Mouse (Mus musculus): Measurements from ENCODE around the gene Tmem132d. TPM values are rescaled to one million over a fixed set of nuclear protein-coding genes. Genes with fewer than 3 reads are reported as not detected.
"Not testable (repeated sequence)": the region's sequence is repeated elsewhere in the genome, so short reads cannot be mapped to it uniquely, and the experiment has no call there.

The Tmem132d gene
- total RNA-seq, 2 experiments from 2014 or later = 16.8 to 17.9 TPM

DNA sequence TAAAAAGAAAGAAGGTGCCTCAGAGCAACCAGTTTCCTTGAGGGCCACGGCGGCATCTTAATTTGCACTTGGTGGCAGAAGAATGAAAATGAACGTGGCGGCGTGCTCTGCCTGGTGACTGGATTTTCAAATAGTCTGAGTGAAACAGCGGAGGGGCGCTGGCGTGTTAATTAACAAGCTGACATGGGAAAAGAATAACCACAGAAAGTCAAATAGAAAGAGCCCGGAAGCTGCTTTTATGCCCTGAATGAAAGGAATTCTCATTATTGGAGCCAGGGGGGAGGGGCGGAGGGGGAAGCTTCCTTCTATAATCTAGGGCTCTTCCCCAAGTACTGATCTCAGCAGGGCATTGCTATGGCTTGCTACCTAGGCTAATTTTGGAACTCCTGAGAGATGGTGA is 456.2 kb downstream of the Tmem132d start:
- H3K27ac ChIP-seq = no peak overlapping the region
- TF ChIP-seq CTCF (conservative IDR thresholded peaks at IDR 0.05) = peak; percentile 26; the same call in 1 of the 2 replicates
- no peak for DNase-seq (ENCODE audit: low spot score in 2 of 2)
- H3K4me3 ChIP-seq = no peak overlapping the region

DNA sequence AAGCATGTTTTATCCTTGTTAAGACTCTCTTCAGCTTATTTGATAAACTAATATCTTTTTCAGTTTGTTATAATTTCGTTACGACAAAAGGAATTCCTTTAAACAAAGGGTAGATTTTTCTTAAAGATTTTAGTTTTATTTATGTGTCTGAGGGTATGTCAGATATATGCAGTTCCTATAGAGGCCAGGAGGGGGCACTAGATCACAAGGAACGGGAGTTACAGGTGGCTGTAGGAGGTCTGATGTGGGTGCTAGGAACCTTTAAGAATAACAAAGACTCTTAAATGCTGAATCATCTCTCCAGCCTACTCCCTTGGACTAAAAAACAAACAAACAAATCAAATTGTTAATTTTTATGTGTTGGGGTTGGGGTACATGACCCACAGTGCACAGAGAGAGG is 467.2 kb downstream of the Tmem132d start:
- TF ChIP-seq CTCF (conservative IDR thresholded peaks at IDR 0.05) = peak; percentile 57
- no peak for DNase-seq (ENCODE audit: low spot score in 2 of 2)
- no peak overlapping the region for H3K4me3 ChIP-seq
- no peak overlapping the region for H3K27ac ChIP-seq

GRCm38 (mm10) chr5:127962656-127963055 is 470.2 kb downstream of the Tmem132d start:
- Histone ChIP-seq H3K4me3 (no peak overlapping the region), H3K27ac (no peak overlapping the region)
- no peak for TF ChIP-seq CTCF (conservative IDR thresholded peaks at IDR 0.05)
- peak in 1 of 2 experiments; percentile 60 for DNase-seq (ENCODE audit: low spot score in 2 of 2)

GRCm38 (mm10) chr5:127956511-127957097 is 476.3 kb downstream of the Tmem132d start:
- H3K27ac ChIP-seq = peak overlapping the region; percentile 76
- no peak for TF ChIP-seq CTCF (conservative IDR thresholded peaks at IDR 0.05)
- peak; percentile 66 to 79 for DNase-seq (ENCODE audit: low spot score in 2 of 2)
- no peak overlapping the region for H3K4me3 ChIP-seq

GRCm38 (mm10) chr5:127954231-127954790 is 478.6 kb downstream of the Tmem132d start:
- no peak for TF ChIP-seq CTCF (conservative IDR thresholded peaks at IDR 0.05)
- H3K27ac ChIP-seq = no peak overlapping the region
- H3K4me3 ChIP-seq = no peak overlapping the region
- no peak for DNase-seq (ENCODE audit: low spot score in 2 of 2)

- DNase-seq (ENCODE audit: low spot score in 2 of 2) = no peak
- no peak overlapping the region for H3K27ac ChIP-seq
Measured at GRCm38 (mm10) chr5:127952800-127953199, 480.1 kb downstream of the Tmem132d start.

GRCm38 (mm10) chr5:127950574-127950973 is 482.3 kb downstream of the Tmem132d start:
- TF ChIP-seq CTCF (conservative IDR thresholded peaks at IDR 0.05) = no peak
- no peak overlapping the region for H3K4me3 ChIP-seq
- no peak overlapping the region for H3K27ac ChIP-seq
- DNase-seq (ENCODE audit: low spot score in 2 of 2) = no peak

More at GRCm38 (mm10) chr5:127952800-127953199, 480.1 kb downstream of the Tmem132d start:
- H3K4me3 ChIP-seq = no peak overlapping the region
- no peak for TF ChIP-seq CTCF (conservative IDR thresholded peaks at IDR 0.05)

DNA sequence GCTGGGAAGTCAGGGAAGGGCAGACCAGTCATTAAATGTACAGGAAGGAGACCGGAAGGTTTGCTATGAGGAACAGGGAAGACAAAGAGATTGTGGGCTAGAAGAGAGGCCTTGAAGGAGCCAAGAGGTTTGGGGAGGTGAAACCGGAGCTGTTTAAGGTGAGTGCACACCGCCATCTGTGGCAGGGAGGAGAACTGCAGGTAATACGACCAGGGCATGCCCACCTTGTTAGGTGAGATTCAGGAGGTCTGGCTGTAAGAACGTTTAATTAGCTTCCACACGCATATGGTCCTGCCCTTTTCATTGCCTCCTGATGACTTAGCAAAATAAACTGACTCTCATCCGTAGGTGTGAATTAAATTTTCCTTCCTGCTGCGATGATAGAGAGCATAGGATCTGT is 485.6 kb downstream of the Tmem132d start:
- peak; percentile 77 for TF ChIP-seq CTCF (conservative IDR thresholded peaks at IDR 0.05)

DNA sequence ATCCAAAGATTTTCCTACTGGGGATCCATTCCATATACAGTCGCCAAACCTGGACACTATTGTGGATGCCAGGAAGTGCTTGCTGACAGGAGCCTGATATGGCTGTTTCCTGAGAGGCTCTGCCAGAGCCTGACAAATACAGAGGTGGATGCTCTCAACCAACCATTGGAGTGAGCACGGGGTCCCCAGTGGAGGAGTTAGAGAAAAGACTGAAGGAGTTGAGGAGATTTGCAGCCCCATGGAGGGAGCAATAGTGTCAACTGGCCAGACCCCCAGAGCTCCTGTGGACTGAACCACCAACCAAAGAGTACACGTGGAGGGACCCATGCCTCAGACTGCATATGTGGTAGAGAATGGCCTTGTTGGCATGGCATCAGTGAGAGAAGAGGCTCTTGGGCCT is 490.7 kb downstream of the Tmem132d start:
- H3K4me3 ChIP-seq, H3K27ac ChIP-seq: not testable (repeated sequence)

More for the DNA sequence above, 485.6 kb downstream of the Tmem132d start:
- Histone ChIP-seq H3K4me3 (no peak overlapping the region), H3K27ac (no peak overlapping the region)
- no peak for DNase-seq (ENCODE audit: low spot score in 2 of 2)

DNA sequence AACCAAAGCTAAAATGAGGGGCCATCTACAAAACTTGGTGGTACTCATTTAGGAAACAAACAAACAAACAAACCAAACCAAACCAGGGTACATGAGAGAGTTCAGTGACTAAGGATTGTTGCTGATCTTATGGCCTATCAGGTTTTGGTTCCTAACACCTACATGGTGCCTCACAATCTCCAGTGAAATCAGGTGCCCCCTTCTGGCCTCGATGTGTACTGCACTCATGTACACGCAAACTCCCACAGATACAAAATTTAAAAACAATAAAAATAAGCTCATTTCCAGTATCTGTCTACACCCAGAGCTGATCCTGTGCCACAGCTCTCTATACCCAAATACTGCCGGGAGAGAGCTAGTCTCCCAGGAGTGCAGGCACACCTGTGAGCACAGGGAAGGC is 495.0 kb downstream of the Tmem132d start:
- no peak for DNase-seq (ENCODE audit: low spot score in 2 of 2)
- H3K27ac ChIP-seq = no peak overlapping the region
- peak; percentile 56 for TF ChIP-seq CTCF (conservative IDR thresholded peaks at IDR 0.05)
- H3K4me3 ChIP-seq = no peak overlapping the region

More for the DNA sequence above, 490.7 kb downstream of the Tmem132d start:
- not testable (repeated sequence) for DNase-seq (ENCODE audit: low spot score in 2 of 2)

- no peak for DNase-seq (ENCODE audit: low spot score in 2 of 2)
- H3K4me3 ChIP-seq = no peak overlapping the region
- H3K27ac ChIP-seq = no peak overlapping the region
- TF ChIP-seq CTCF (conservative IDR thresholded peaks at IDR 0.05) = no peak
Measured at GRCm38 (mm10) chr5:127929687-127930086, 503.2 kb downstream of the Tmem132d start.

DNA sequence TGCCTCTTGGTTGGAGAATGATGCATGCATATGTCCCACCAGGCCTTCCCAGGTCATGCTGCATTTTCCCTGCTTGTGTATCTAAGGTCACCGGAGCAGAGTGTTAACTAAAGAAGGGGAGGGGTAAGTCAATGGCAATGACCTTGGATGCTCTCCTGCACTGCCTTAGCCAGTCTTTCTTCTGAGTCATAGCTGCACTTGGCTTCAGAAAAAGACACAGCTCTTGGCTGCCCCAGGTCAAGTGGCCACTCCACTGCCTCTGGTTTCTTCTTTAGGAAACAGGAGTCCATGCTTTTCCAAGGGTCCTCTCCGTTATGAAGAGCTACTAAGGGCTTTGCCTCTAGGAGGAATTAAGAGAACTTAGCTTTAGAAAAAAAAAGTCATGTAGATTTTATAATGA is 506.2 kb downstream of the Tmem132d start:
- no peak overlapping the region for H3K27ac ChIP-seq
- no peak for DNase-seq (ENCODE audit: low spot score in 2 of 2)
- no peak overlapping the region for H3K4me3 ChIP-seq
- TF ChIP-seq CTCF (conservative IDR thresholded peaks at IDR 0.05) = no peak

- no peak overlapping the region for H3K27ac ChIP-seq
- TF ChIP-seq CTCF (conservative IDR thresholded peaks at IDR 0.05) = no peak
Measured at GRCm38 (mm10) chr5:127924106-127924505, 508.8 kb downstream of the Tmem132d start.

GRCm38 (mm10) chr5:127919171-127919570 is 513.7 kb downstream of the Tmem132d start:
- Histone ChIP-seq H3K27ac (no peak overlapping the region), H3K4me3 (no peak overlapping the region)
- TF ChIP-seq CTCF (conservative IDR thresholded peaks at IDR 0.05) = no peak
- no peak for DNase-seq (ENCODE audit: low spot score in 2 of 2)

More at GRCm38 (mm10) chr5:127924106-127924505, 508.8 kb downstream of the Tmem132d start:
- no peak overlapping the region for H3K4me3 ChIP-seq
- DNase-seq (ENCODE audit: low spot score in 2 of 2) = no peak

All from layer of hippocampus, adult 2 months (tissue).